Mouse (Mus musculus): ENCODE results near the gene Fshb. TPM values are rescaled to one million over a fixed set of nuclear protein-coding genes. Genes with fewer than 3 reads are reported as not detected.

The Fshb gene
- polyA plus RNA-seq, 1 experiment from 2014 or later: not detected

DNA sequence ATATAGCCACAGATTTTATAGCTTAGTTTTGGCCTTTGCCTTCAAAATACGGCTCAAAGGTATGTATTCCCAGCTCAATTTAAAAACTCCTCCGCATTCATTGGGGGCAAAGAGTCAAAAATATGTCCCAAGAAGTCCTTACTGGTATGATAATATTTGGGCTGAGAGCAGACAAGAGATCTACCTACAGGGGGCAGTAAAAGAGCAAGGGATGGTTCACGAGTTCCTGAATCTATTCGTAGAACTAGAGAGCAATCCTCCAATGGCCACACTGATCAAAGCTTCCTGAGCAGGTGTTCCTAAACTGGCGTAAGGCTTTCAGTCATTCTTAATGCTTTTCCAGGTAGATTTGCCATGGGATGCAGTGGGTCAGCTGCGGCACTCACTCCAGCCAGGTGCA lies 49.3 kb downstream of the Fshb start:
- Histone ChIP-seq H3K27ac (no peak overlapping the region), H3K9me3 (0 out of 2 replicates have a peak, but pooled peaks cover 3% of the 10 kb centered on the region), H3K36me3 (no peaks in the 10 kb centered on the region), H3K9ac (no peak overlapping the region), H3K4me1 (no peaks in the 10 kb centered on the region), H3K4me3 (no peak overlapping the region), H3K4me2 (no peak overlapping the region), H3K27me3 (no peaks in the 10 kb centered on the region)
- no peak for ATAC-seq (ENCODE audit: insufficient number of reproducible peaks, insufficient read depth, low FRiP score, low TSS enrichment, low read depth)
- 72% methylated on average over 6 of the region's 6 CpGs for WGBS

GRCm38 (mm10) chr2:107006378-107006777 lies 53.1 kb downstream of the Fshb start:
- Histone ChIP-seq H3K27ac (no peak overlapping the region), H3K36me3 (no peaks in the 10 kb centered on the region), H3K27me3 (no peaks in the 10 kb centered on the region), H3K4me2 (no peak overlapping the region), H3K9me3 (no peaks in the 10 kb centered on the region), H3K9ac (no peak overlapping the region), H3K4me1 (no peaks in the 10 kb centered on the region), H3K4me3 (no peak overlapping the region)
- WGBS: 72% methylated on average over 3 of the region's 3 CpGs
- ATAC-seq (ENCODE audit: insufficient number of reproducible peaks, insufficient read depth, low FRiP score, low TSS enrichment, low read depth): no peak

Other genes starting within 250 kb of the Fshb start
- gene Arl14ep, start 85.2 kb downstream of the Fshb start, polyA plus RNA-seq (2015; fragmentation: Nextera tagmentation; extraction: Ambion mirVana): 60.7 and 65.7 TPM in 2 replicates
- 0.79 and 1.3 TPM in 2 replicates for gene Kcna4, start 231.0 kb upstream of the Fshb start, polyA plus RNA-seq (2015; fragmentation: Nextera tagmentation; extraction: Ambion mirVana)

All from embryonic facial prominence, embryonic 13.5 days (tissue).